In genomic region chr14:44989751-44990150, GRCm38 (mm10) we compare ENCODE assay signal across 8 mouse cellular contexts. TPM values are rescaled to one million over a fixed set of nuclear protein-coding genes. Genes with fewer than 3 reads are reported as not detected.
DNase-seq lines count a peak whose midpoint lies in the region; ATAC-seq and TF ChIP-seq lines count a peak whose summit lies in the region.

No protein-coding gene starts in this region.

- TF ChIP-seq POLR2A in kidney, adult 2 months (IDR thresholded peaks at IDR 0.05; ENCODE audit: low read depth, low read length) = no peak

- peak overlapping the region; percentile 90 for H3K4me2 ChIP-seq in hindbrain, embryonic 16.5 days (ENCODE audit: low read length)
- H3K4me2 ChIP-seq in midbrain, embryonic 14.5 days (ENCODE audit: low read length) = peak overlapping the region; percentile 68

- H3K4me3 ChIP-seq in kidney, adult 2 months (ENCODE audit: insufficient read depth, low read depth, low read length) = peak overlapping the region; percentile 45; the same call in 1 of the 2 replicates
- H3K4me3 ChIP-seq in hindbrain, embryonic 16.5 days (ENCODE audit: low read length) = peak overlapping the region; percentile 56
- H3K4me3 ChIP-seq in midbrain, embryonic 14.5 days (replicated peaks; ENCODE audit: low read depth, low read length) = peak overlapping the region; percentile 49

- H3K27me3 ChIP-seq in kidney, adult 2 months (replicated peaks; ENCODE audit: control insufficient read depth, insufficient read depth, low read length) = no peaks in the 10 kb centered on the region
- H3K27me3 ChIP-seq in hindbrain, embryonic 16.5 days (replicated peaks; ENCODE audit: control insufficient read depth, insufficient read depth, low read length) = no peaks in the 10 kb centered on the region; the same call in 1 of the 2 replicates
- H3K27me3 ChIP-seq in midbrain, embryonic 14.5 days (ENCODE audit: control insufficient read depth, insufficient read depth, low read length) = peaks cover 13% of the 10 kb centered on the region

- peak overlapping the region; percentile 67 for H3K9ac ChIP-seq in hindbrain, embryonic 16.5 days (ENCODE audit: low read depth, low read length)
- H3K9ac ChIP-seq in midbrain, embryonic 14.5 days (replicated peaks; ENCODE audit: low read length) = peak overlapping the region; percentile 47; the same call in 1 of the 2 replicates

- no peaks in the 10 kb centered on the region for H3K36me3 ChIP-seq in kidney, adult 2 months (ENCODE audit: control insufficient read depth, insufficient read depth, low read length)
- H3K36me3 ChIP-seq in hindbrain, embryonic 16.5 days (ENCODE audit: control insufficient read depth, insufficient read depth, low read length) = no peaks in the 10 kb centered on the region
- no peaks in the 10 kb centered on the region for H3K36me3 ChIP-seq in midbrain, embryonic 14.5 days (ENCODE audit: control insufficient read depth, insufficient read depth, low read length)

- TF ChIP-seq CTCF in kidney, adult 2 months (conservative IDR thresholded peaks at IDR 0.05; ENCODE audit: insufficient read depth, insufficient read length, low read depth, low read length) = no peak

- no peaks in the 10 kb centered on the region for H3K9me3 ChIP-seq in hindbrain, embryonic 16.5 days (ENCODE audit: control insufficient read depth, low read length)
- H3K9me3 ChIP-seq in midbrain, embryonic 14.5 days (ENCODE audit: control insufficient read depth, low read length) = no peaks in the 10 kb centered on the region

- no peak overlapping the region for H3K27ac ChIP-seq in kidney, adult 2 months (ENCODE audit: insufficient read depth, low read depth, low read length)
- no peak overlapping the region for H3K27ac ChIP-seq in hindbrain, embryonic 16.5 days (ENCODE audit: low read depth, low read length)
- H3K27ac ChIP-seq in midbrain, embryonic 14.5 days (replicated peaks; ENCODE audit: low read depth, low read length) = no peak overlapping the region

- DNase-seq in kidney, adult 2 months = no peak
- no peak for DNase-seq in kidney, adult 9 months
- no peak for DNase-seq in midbrain, embryonic 14.5 days
- DNase-seq in adrenal gland, postnatal 4 days (ENCODE audit: low spot score in 2 of 2) = no peak
- DNase-seq in adrenal gland, adult 8-10 months = no peak
- no peak for DNase-seq in frontal cortex, postnatal 25 days (ENCODE audit: low spot score in 2 of 2)

- H3K4me1 ChIP-seq in kidney, adult 2 months (ENCODE audit: control insufficient read depth, insufficient read depth, low read length) = no peaks in the 10 kb centered on the region
- peaks cover 10% of the 10 kb centered on the region for H3K4me1 ChIP-seq in hindbrain, embryonic 16.5 days (ENCODE audit: control insufficient read depth, insufficient read depth, low read depth, low read length)
- H3K4me1 ChIP-seq in midbrain, embryonic 14.5 days (ENCODE audit: control insufficient read depth, insufficient read depth, low read length) = peaks cover 4% of the 10 kb centered on the region; the same call in 1 of the 2 replicates

- peak; percentile 44 for ATAC-seq in activated CD4-positive, CD25-positive, alpha-beta regulatory T cell, adult 4 months
- 0 out of 2 replicates have a peak, but pooled peaks have one; percentile 9 for ATAC-seq in hindbrain, embryonic 16.5 days
- ATAC-seq in midbrain, embryonic 14.5 days (ENCODE audit: low FRiP score, low TSS enrichment) = 0 out of 2 replicates have a peak, but pooled peaks have one; percentile 9

- 39% methylated on average over 4 of the region's 4 CpGs for WGBS in kidney, adult 2 months
- WGBS in hindbrain, embryonic 16.5 days = 46% methylated on average over 4 of the region's 4 CpGs
- 45% methylated on average over 4 of the region's 4 CpGs for WGBS in midbrain, embryonic 14.5 days

RNA-seq across cellular contexts. Expression of gene Ptger2, which starts 1.8 kb away (rescaled TPM):
- 0.52 and 0.65 TPM in 2 replicates for polyA plus RNA-seq in kidney, adult 2 months (2012; rRNA removed)
- polyA plus RNA-seq in activated CD4-positive, CD25-positive, alpha-beta regulatory T cell, adult 4 months (2017; shearing (Covaris generic)) = 10 to 100 TPM; 36.1 to 41.2 TPM
- polyA plus RNA-seq in hindbrain, embryonic 16.5 days (2015; fragmentation: Nextera tagmentation; extraction: Ambion mirVana) = 1.3 and 1.4 TPM in 2 replicates
- polyA plus RNA-seq in midbrain, embryonic 14.5 days (2014; fragmentation: Nextera tagmentation; extraction: Ambion mirVana) = 0.78 and 0.84 TPM in 2 replicates
- 1 to 10 TPM in 1 of 2 experiments, under 1 TPM in 1; 0.78 to 1.0 TPM for total RNA-seq in adrenal gland, postnatal 4 days (2021)
- total RNA-seq in adrenal gland, adult 8-10 months (2022) = 1 to 10 TPM in 3 of 4 experiments, under 1 TPM in 1; 0.95 to 2.0 (median 1.4) TPM

Comparison
In these comparisons a context has a peak if more than half of its experiments do, and no peak if none do; other contexts are left out.
1. RNA of gene Ptger2, which starts 1.8 kb away (polyA plus RNA-seq): 36.1 to 41.2 TPM in activated CD4-positive, CD25-positive, alpha-beta regulatory T cell, adult 4 months; 1.3 to 1.4 TPM in hindbrain, embryonic 16.5 days, 0.78 to 0.84 TPM in midbrain, embryonic 14.5 days and 0.52 to 0.65 TPM in kidney, adult 2 months; every median in the first group is over 10 times any median in the second.
2. Peak in every context shown above with its lines, with median percentiles within 50 percentile points of each other: H3K4me3 ChIP-seq and ATAC-seq.